Mouse (Mus musculus): ENCODE data around the gene Sh3pxd2a. TPM values are rescaled to one million over a fixed set of nuclear protein-coding genes. Genes with fewer than 3 reads are reported as not detected.

Gene Sh3pxd2a
- polyA plus RNA-seq, 1 experiment from 2014 or later, result 0.82 TPM

DNA sequence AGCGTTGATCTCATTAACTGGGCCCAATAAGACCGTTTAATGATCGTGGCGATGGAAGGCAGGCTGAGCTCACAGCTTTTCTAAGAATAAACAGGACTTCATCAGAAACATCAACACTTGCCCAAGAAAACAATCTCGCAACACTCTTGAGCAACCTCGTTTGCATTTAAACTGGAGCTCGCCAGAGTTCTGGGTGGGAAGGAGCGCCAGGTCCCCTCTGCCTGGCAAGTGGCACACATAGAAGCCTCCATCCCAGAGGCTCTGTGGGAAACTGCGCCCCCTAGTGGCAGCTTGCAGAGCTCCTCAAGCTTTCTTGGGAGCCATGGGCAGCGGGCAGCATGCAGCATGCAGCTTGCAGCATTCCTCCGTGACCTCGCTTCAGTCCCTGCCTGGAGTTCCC lies 126.5 kb downstream of the Sh3pxd2a start:
- ATAC-seq, result peak; percentile 51; the same call in 1 of the 2 replicates
- 37% methylated on average over 12 of the region's 12 CpGs for WGBS (ENCODE audit: insufficient replicate concordance)
- Histone ChIP-seq H3K4me2 (ENCODE audit: low read depth, low read length) (0 out of 2 replicates have a peak overlapping the region, but pooled peaks have one; percentile 32), H3K27ac (ENCODE audit: low read depth) (no peak overlapping the region), H3K27me3 (ENCODE audit: insufficient read depth, low read length) (peaks cover 5% of the 10 kb centered on the region; the same call in 1 of the 2 replicates), H3K4me3 (ENCODE audit: low read depth, low read length) (no peak overlapping the region), H3K9me3 (ENCODE audit: low read length) (no peaks in the 10 kb centered on the region), H3K9ac (replicated peaks) (no peak overlapping the region), H3K4me1 (ENCODE audit: insufficient read depth) (peaks cover 2% of the 10 kb centered on the region; the same call in 1 of the 2 replicates), H3K36me3 (replicated peaks; ENCODE audit: insufficient read depth, low read length) (no peaks in the 10 kb centered on the region)
- no peak for TF ChIP-seq EP300 (IDR thresholded peaks at IDR 0.05; ENCODE audit: low read depth)
- TF ChIP-seq CTCF (IDR thresholded peaks at IDR 0.05; ENCODE audit: low read depth), result peak; percentile 97
- peak; percentile 88 for DNase-seq

DNA sequence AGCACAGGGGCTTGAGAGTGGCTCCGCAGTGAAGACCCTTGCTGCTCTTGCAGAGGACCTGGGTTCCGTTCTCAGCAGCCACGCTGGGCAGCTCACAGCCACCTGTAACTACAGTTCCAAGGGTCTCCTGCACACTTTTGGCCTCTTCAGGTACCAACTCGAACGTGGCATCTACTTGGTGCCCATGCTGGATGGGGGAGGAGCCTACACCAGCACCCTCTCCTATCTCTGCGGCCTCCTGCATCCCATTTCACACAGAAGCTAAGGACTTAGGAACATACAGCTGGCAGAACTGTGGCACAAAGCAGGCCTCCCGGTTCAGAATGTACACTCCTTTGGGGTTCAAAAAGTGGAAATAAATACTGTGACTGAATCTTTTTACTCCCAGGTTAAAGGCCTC lies 127.0 kb downstream of the Sh3pxd2a start:
- WGBS (ENCODE audit: insufficient replicate concordance), result 71% methylated on average over 7 of the region's 7 CpGs
- Histone ChIP-seq H3K9me3 (ENCODE audit: low read length) (no peaks in the 10 kb centered on the region), H3K36me3 (replicated peaks; ENCODE audit: insufficient read depth, low read length) (no peaks in the 10 kb centered on the region), H3K4me2 (ENCODE audit: low read depth, low read length) (no peak overlapping the region), H3K9ac (replicated peaks) (no peak overlapping the region), H3K27ac (ENCODE audit: low read depth) (no peak overlapping the region), H3K27me3 (ENCODE audit: insufficient read depth, low read length) (0 out of 2 replicates have a peak, but pooled peaks cover 4% of the 10 kb centered on the region), H3K4me1 (ENCODE audit: insufficient read depth) (peaks cover 2% of the 10 kb centered on the region; the same call in 1 of the 2 replicates), H3K4me3 (ENCODE audit: low read depth, low read length) (no peak overlapping the region)
- TF ChIP-seq EP300 (IDR thresholded peaks at IDR 0.05; ENCODE audit: low read depth) (no peak), CTCF (IDR thresholded peaks at IDR 0.05; ENCODE audit: low read depth) (no peak)
- DNase-seq (no peak), ATAC-seq (no peak)

DNA sequence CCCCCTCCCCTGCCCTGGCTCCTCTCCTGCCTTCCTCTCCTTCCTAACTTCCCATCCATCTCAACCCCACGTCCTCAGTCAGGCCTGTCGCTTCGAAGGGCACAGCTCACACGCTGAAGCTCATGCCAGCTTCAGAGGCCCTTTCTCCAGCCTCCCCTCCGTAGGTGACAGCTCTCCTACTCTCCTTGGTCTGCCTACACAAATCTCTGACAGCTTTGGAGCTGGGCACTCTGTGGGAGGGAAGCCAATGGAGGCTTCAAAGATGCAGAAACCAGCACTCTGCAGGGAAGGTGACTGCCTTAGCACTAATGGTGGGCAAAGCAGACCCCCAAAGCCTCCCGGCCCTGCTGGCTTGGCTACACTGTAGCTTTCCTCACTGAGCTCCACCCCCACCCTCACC lies 128.9 kb downstream of the Sh3pxd2a start:
- H3K4me1 ChIP-seq (ENCODE audit: insufficient read depth), result peaks cover 9% of the 10 kb centered on the region
- TF ChIP-seq EP300 (IDR thresholded peaks at IDR 0.05; ENCODE audit: low read depth) (no peak), CTCF (IDR thresholded peaks at IDR 0.05; ENCODE audit: low read depth) (no peak)
- no peak overlapping the region for H3K27ac ChIP-seq (ENCODE audit: low read depth)
- H3K4me3 ChIP-seq (ENCODE audit: low read depth, low read length), result no peak overlapping the region
- WGBS (ENCODE audit: insufficient replicate concordance), result 76% methylated on average over 6 of the region's 6 CpGs
- H3K36me3 ChIP-seq (replicated peaks; ENCODE audit: insufficient read depth, low read length), result no peaks in the 10 kb centered on the region
- no peaks in the 10 kb centered on the region for H3K9me3 ChIP-seq (ENCODE audit: low read length)
- no peak for ATAC-seq
- H3K4me2 ChIP-seq (ENCODE audit: low read depth, low read length), result no peak overlapping the region
- DNase-seq, result no peak
- H3K9ac ChIP-seq (replicated peaks), result no peak overlapping the region
- 0 out of 2 replicates have a peak, but pooled peaks cover 4% of the 10 kb centered on the region for H3K27me3 ChIP-seq (ENCODE audit: insufficient read depth, low read length)

DNA sequence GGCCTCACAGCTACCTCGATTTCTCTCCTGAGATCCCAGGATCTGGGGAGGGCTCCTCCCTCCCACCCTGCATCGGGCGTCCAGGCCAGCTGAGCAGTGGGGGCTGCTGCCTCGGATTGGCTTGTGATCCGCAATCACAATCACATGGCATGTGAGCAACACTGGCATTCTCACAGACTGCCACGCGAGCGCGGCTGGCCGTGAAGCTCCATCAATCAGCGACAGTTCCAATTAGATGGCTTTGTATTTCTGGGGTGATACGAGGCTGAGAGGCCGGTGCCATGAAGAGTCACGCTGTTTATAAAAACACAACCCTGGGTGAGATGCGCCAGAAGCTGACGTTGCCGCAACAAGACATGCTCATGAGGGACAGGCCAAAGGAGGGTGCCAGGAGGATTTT lies 129.5 kb downstream of the Sh3pxd2a start:
- Histone ChIP-seq H3K4me2 (ENCODE audit: low read depth, low read length) (no peak overlapping the region), H3K36me3 (replicated peaks; ENCODE audit: insufficient read depth, low read length) (no peaks in the 10 kb centered on the region), H3K27me3 (ENCODE audit: insufficient read depth, low read length) (0 out of 2 replicates have a peak, but pooled peaks cover 4% of the 10 kb centered on the region), H3K9me3 (ENCODE audit: low read length) (no peaks in the 10 kb centered on the region), H3K27ac (ENCODE audit: low read depth) (no peak overlapping the region), H3K9ac (replicated peaks) (no peak overlapping the region), H3K4me3 (ENCODE audit: low read depth, low read length) (no peak overlapping the region), H3K4me1 (ENCODE audit: insufficient read depth) (peaks cover 9% of the 10 kb centered on the region)
- TF ChIP-seq EP300 (IDR thresholded peaks at IDR 0.05; ENCODE audit: low read depth) (no peak), CTCF (IDR thresholded peaks at IDR 0.05; ENCODE audit: low read depth) (no peak)
- 80% methylated on average over 17 of the region's 17 CpGs for WGBS (ENCODE audit: insufficient replicate concordance)
- no peak for ATAC-seq
- no peak for DNase-seq

DNA sequence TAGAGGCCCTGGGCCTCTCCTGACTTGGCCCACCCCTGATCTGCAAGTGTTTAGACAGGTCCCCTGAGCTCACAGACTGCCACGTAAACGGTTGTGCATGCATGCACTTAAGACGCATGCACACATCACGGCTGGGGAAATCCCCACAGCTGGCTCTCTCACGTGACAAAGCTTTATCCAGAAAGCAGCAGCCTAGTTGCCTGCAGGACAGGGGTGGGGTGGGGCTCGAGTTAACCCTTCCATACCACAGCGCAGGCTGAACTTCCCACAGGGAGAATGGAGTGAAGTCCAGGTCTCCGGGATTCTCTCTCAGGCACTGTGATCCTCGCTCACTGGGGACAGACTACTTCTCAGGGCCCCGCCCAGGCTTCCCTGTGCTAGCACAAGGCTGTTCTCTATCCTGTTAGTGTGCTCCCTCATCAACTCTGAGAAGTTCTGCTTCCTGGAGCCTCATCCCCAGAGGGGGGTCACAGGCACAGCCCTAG lies 133.4 kb downstream of the Sh3pxd2a start:
- H3K27me3 ChIP-seq (ENCODE audit: insufficient read depth, low read length), result no peaks in the 10 kb centered on the region
- peak overlapping the region; percentile 21; the same call in 1 of the 2 replicates for H3K9ac ChIP-seq (replicated peaks)
- H3K4me1 ChIP-seq (ENCODE audit: insufficient read depth), result peaks cover 17% of the 10 kb centered on the region
- no peaks in the 10 kb centered on the region for H3K36me3 ChIP-seq (replicated peaks; ENCODE audit: insufficient read depth, low read length)
- H3K4me2 ChIP-seq (ENCODE audit: low read depth, low read length), result no peak overlapping the region
- TF ChIP-seq EP300 (IDR thresholded peaks at IDR 0.05; ENCODE audit: low read depth) (no peak), CTCF (IDR thresholded peaks at IDR 0.05; ENCODE audit: low read depth) (no peak)
- no peak overlapping the region for H3K4me3 ChIP-seq (ENCODE audit: low read depth, low read length)
- H3K9me3 ChIP-seq (ENCODE audit: low read length), result no peaks in the 10 kb centered on the region
- WGBS (ENCODE audit: insufficient replicate concordance), result 30% methylated on average over 10 of the region's 10 CpGs
- ATAC-seq (peak; percentile 64), DNase-seq (peak; percentile 36)
- H3K27ac ChIP-seq (ENCODE audit: low read depth), result peak overlapping the region; percentile 5; the same call in 1 of the 2 replicates

DNA sequence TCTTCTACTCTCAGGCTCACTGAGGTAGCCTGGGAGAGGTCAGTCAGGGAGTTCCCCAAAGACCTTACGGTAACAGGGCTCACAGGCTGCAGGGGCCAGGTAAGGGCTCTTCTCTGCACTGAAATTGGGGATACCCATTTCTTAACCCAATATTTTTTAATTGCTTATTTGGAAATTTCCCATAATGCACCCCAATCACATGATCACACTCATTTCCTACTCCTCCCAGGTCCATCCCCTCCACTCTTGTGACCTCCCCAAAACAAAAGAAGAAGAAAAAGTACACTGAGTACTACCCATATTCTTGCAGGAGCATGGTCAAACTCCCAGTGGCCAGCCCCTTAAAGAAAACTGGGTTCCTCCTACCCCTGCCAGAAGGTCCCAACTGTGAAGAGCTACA lies 135.1 kb downstream of the Sh3pxd2a start:
- Histone ChIP-seq H3K9ac (replicated peaks) (no peak overlapping the region), H3K27ac (ENCODE audit: low read depth) (no peak overlapping the region), H3K4me2 (ENCODE audit: low read depth, low read length) (no peak overlapping the region), H3K27me3 (ENCODE audit: insufficient read depth, low read length) (no peaks in the 10 kb centered on the region), H3K4me1 (ENCODE audit: insufficient read depth) (peaks cover 17% of the 10 kb centered on the region), H3K4me3 (ENCODE audit: low read depth, low read length) (no peak overlapping the region), H3K9me3 (ENCODE audit: low read length) (no peaks in the 10 kb centered on the region), H3K36me3 (replicated peaks; ENCODE audit: insufficient read depth, low read length) (no peaks in the 10 kb centered on the region)
- ATAC-seq (no peak), DNase-seq (no peak)
- TF ChIP-seq CTCF (IDR thresholded peaks at IDR 0.05; ENCODE audit: low read depth), result no peak
- TF ChIP-seq EP300 (IDR thresholded peaks at IDR 0.05; ENCODE audit: low read depth), result no peak
- 86% methylated on average over 1 of the region's 1 CpGs for WGBS (ENCODE audit: insufficient replicate concordance)

Measured in liver, postnatal 0 days (tissue).